Mouse (Mus musculus): ENCODE results near the gene Olfr220. TPM values are rescaled to one million over a fixed set of nuclear protein-coding genes. Genes with fewer than 3 reads are reported as not detected.

Gene Olfr220
- polyA plus RNA-seq, 1 experiment from 2014 or later, result not detected

DNA sequence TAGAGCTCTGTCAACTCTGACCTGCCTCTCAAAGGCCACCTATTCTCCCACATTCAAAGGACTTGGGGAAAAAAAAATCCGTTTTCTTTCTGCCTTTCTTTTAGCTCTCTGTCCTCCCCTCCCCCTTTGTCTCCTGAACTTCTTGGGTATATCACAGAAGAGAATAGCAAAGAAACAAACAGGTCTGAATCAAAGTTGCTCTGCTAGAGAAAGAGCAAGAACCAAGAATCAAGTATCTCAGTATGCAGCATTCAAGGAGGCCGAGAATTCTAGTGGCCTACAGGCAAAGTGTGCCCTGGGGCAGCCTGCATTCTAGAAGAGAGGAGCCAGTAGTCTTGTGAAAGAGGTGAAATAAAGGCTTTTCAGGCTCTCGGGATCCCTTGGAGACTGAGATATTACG is 58.2 kb downstream of the Olfr220 start:
- Histone ChIP-seq H3K36me3 (no peaks in the 10 kb centered on the region), H3K4me1 (peaks cover 11% of the 10 kb centered on the region), H3K4me2 (replicated peaks) (no peak overlapping the region), H3K9me3 (no peaks in the 10 kb centered on the region), H3K27me3 (0 out of 2 replicates have a peak, but pooled peaks cover 11% of the 10 kb centered on the region), H3K27ac (no peak overlapping the region), H3K4me3 (no peak overlapping the region), H3K9ac (no peak overlapping the region)
- ATAC-seq (ENCODE audit: insufficient number of reproducible peaks, insufficient read depth, low FRiP score, low TSS enrichment), result no peak
- whole genome bisulfite sequencing, result 22% methylated on average over 4 of the region's 4 CpGs

Other genes with a start within 250 kb of the Olfr220 start
- gene Olfr419, start 190.0 kb upstream of the Olfr220 start, polyA plus RNA-seq (2016; fragmentation: Nextera tagmentation; extraction: Ambion mirVana), result not detected in 2 replicates
- gene Mptx1, start 111.6 kb upstream of the Olfr220 start, polyA plus RNA-seq (2016; fragmentation: Nextera tagmentation; extraction: Ambion mirVana), result not detected in 2 replicates
- gene Olfr417, start 77.0 kb upstream of the Olfr220 start, polyA plus RNA-seq (2016; fragmentation: Nextera tagmentation; extraction: Ambion mirVana), result not detected in 2 replicates
- not detected in 2 replicates for gene Olfr248, start 51.0 kb upstream of the Olfr220 start, polyA plus RNA-seq (2016; fragmentation: Nextera tagmentation; extraction: Ambion mirVana)
- not detected in 2 replicates for gene Olfr414, start 18.0 kb upstream of the Olfr220 start, polyA plus RNA-seq (2016; fragmentation: Nextera tagmentation; extraction: Ambion mirVana)
- 3.1 and 3.4 TPM in 2 replicates for gene Fmn2, start 59.7 kb downstream of the Olfr220 start, polyA plus RNA-seq (2016; fragmentation: Nextera tagmentation; extraction: Ambion mirVana)

Measured in embryonic facial prominence, embryonic 12.5 days (tissue).